Mouse (Mus musculus) forebrain, embryonic 12.5 days (tissue): ENCODE measurements at regions not wholly inside any gene's neighbourhood (a gene's known extent, or its start where the extent isn't known, plus 50 kb on each side); places are given as distances from the start of the nearest gene placed in this dataset.

Experiments
- ATAC-seq: fragments of 200-750 bp; cut with Nextera tagmentation; 2 replicates; pipeline ENCODE4 v1.8.0; 2017; ENCODE audit warnings: moderate TSS enrichment; ENCODE audit not compliant: low FRiP score
- H3K27ac ChIP-seq: fragments of 300-500 bp; sonication (generic); 2 replicates; pipeline ENCODE4 v1.5.1; 2016; ENCODE audit warnings: mild to moderate bottlenecking
- H3K27me3 ChIP-seq: fragments of 300-500 bp; sonication (generic); 2 replicates; pipeline ENCODE4 v1.6.1; 2016; ENCODE audit warnings: mild to moderate bottlenecking
- H3K36me3 ChIP-seq: fragments of 300-500 bp; sonication (generic); replicated peaks from 2 replicates; pipeline ENCODE4 v1.6.1; 2016; ENCODE audit warnings: mild to moderate bottlenecking
- H3K4me1 ChIP-seq: fragments of 300-500 bp; sonication (generic); 2 replicates; pipeline ENCODE4 v1.6.1; 2016
- H3K4me2 ChIP-seq: fragments of 300-500 bp; sonication (generic); 2 replicates; pipeline ENCODE4 v1.6.1; 2016; ENCODE audit warnings: mild to moderate bottlenecking, moderate library complexity
- H3K4me3 ChIP-seq: fragments of 300-500 bp; sonication (generic); replicated peaks from 2 replicates; pipeline ENCODE4 v1.5.1; 2016; ENCODE audit warnings: mild to moderate bottlenecking
- H3K9ac ChIP-seq: fragments of 300-500 bp; sonication (generic); 2 replicates; pipeline ENCODE4 v1.6.1; 2016; ENCODE audit warnings: mild to moderate bottlenecking
- H3K9me3 ChIP-seq: fragments of 300-500 bp; sonication (generic); 2 replicates; pipeline ENCODE4 v1.6.1; 2016
- WGBS: fragments of 180-500 bp; shearing (Covaris S2); methylation state at CpG from one replicate; pipeline ENCODE4 v1.1.7; 2016; 5-methylcytosine and 5-hydroxymethylcytosine counted together

GRCm38 (mm10) chr2:178700825-178701224, 270.5 kb downstream of the Cdh26 start:
- Histone ChIP-seq H3K27me3 (no peaks in the 10 kb centered on the region), H3K9ac (no peak overlapping the region), H3K4me1 (no peaks in the 10 kb centered on the region), H3K27ac (no peak overlapping the region), H3K4me2 (no peak overlapping the region), H3K4me3 (no peak overlapping the region), H3K36me3 (no peaks in the 10 kb centered on the region), H3K9me3 (no peaks in the 10 kb centered on the region)
- WGBS, result 91% methylated on average over 3 of the region's 3 CpGs
- ATAC-seq, result no peak

- no peak overlapping the region for H3K4me2 ChIP-seq
- no peak overlapping the region for H3K4me3 ChIP-seq
- no peaks in the 10 kb centered on the region for H3K36me3 ChIP-seq
- H3K4me1 ChIP-seq, result no peaks in the 10 kb centered on the region
- no peak for ATAC-seq
- H3K27me3 ChIP-seq, result no peaks in the 10 kb centered on the region; the same call in 1 of the 2 replicates
- no peak overlapping the region for H3K27ac ChIP-seq
- no peaks in the 10 kb centered on the region for H3K9me3 ChIP-seq
- WGBS, result 81% methylated on average over 3 of the region's 3 CpGs
- no peak overlapping the region for H3K9ac ChIP-seq
Observed at GRCm38 (mm10) chr2:178704510-178704909, 274.2 kb downstream of the Cdh26 start.

GRCm38 (mm10) chr2:178708649-178709048, 278.3 kb downstream of the Cdh26 start:
- Histone ChIP-seq H3K4me3 (no peak overlapping the region), H3K4me1 (peaks cover 12% of the 10 kb centered on the region), H3K9me3 (no peaks in the 10 kb centered on the region), H3K27ac (no peak overlapping the region), H3K27me3 (peaks cover 10% of the 10 kb centered on the region; the same call in 1 of the 2 replicates), H3K36me3 (no peaks in the 10 kb centered on the region), H3K4me2 (no peak overlapping the region), H3K9ac (no peak overlapping the region)
- no peak for ATAC-seq
- WGBS, result 86% methylated on average over 2 of the region's 2 CpGs

- no peak overlapping the region for H3K9ac ChIP-seq
- no peak overlapping the region for H3K4me3 ChIP-seq
- no peaks in the 10 kb centered on the region for H3K9me3 ChIP-seq
- H3K36me3 ChIP-seq, result no peaks in the 10 kb centered on the region
- no peak for ATAC-seq
- 83% methylated on average over 5 of the region's 5 CpGs for WGBS
- H3K27ac ChIP-seq, result no peak overlapping the region
- H3K4me1 ChIP-seq, result peaks cover 12% of the 10 kb centered on the region
- no peak overlapping the region for H3K4me2 ChIP-seq
- H3K27me3 ChIP-seq, result peaks cover 14% of the 10 kb centered on the region; the same call in 1 of the 2 replicates
Observed at GRCm38 (mm10) chr2:178709192-178709881, 279.0 kb downstream of the Cdh26 start.

- no peak for ATAC-seq
- Histone ChIP-seq H3K36me3 (no peaks in the 10 kb centered on the region), H3K9ac (no peak overlapping the region), H3K9me3 (no peaks in the 10 kb centered on the region), H3K4me3 (no peak overlapping the region), H3K27ac (no peak overlapping the region), H3K27me3 (peaks cover 14% of the 10 kb centered on the region; the same call in 1 of the 2 replicates), H3K4me1 (peaks cover 12% of the 10 kb centered on the region), H3K4me2 (no peak overlapping the region)
- WGBS, result 87% methylated on average over 3 of the region's 3 CpGs
Observed at GRCm38 (mm10) chr2:178710001-178710400, 279.7 kb downstream of the Cdh26 start.

GRCm38 (mm10) chr2:178711587-178712080, 281.3 kb downstream of the Cdh26 start:
- Histone ChIP-seq H3K9me3 (no peaks in the 10 kb centered on the region), H3K4me1 (peaks cover 12% of the 10 kb centered on the region), H3K9ac (no peak overlapping the region; the same call in 1 of the 2 replicates), H3K27me3 (peaks cover 14% of the 10 kb centered on the region; the same call in 1 of the 2 replicates), H3K4me2 (no peak overlapping the region), H3K36me3 (no peaks in the 10 kb centered on the region), H3K4me3 (no peak overlapping the region), H3K27ac (no peak overlapping the region)
- peak; percentile 57; the same call in 1 of the 2 replicates for ATAC-seq
- WGBS, result 22% methylated on average over 5 of the region's 5 CpGs

GRCm38 (mm10) chr2:178712391-178712892, 282.1 kb downstream of the Cdh26 start:
- no peak overlapping the region for H3K4me2 ChIP-seq
- H3K27me3 ChIP-seq, result peaks cover 14% of the 10 kb centered on the region; the same call in 1 of the 2 replicates
- 0 out of 2 replicates have a peak, but pooled peaks have one; percentile 49 for ATAC-seq
- peaks cover 12% of the 10 kb centered on the region for H3K4me1 ChIP-seq
- no peak overlapping the region for H3K9ac ChIP-seq
- no peak overlapping the region for H3K4me3 ChIP-seq
- 46% methylated on average over 9 of the region's 9 CpGs for WGBS
- H3K36me3 ChIP-seq, result no peaks in the 10 kb centered on the region
- no peaks in the 10 kb centered on the region for H3K9me3 ChIP-seq
- H3K27ac ChIP-seq, result no peak overlapping the region

GRCm38 (mm10) chr2:178715500-178716245, 285.3 kb downstream of the Cdh26 start:
- Histone ChIP-seq H3K9ac (no peak overlapping the region), H3K9me3 (no peaks in the 10 kb centered on the region), H3K4me2 (no peak overlapping the region), H3K4me3 (no peak overlapping the region), H3K27me3 (peaks cover 14% of the 10 kb centered on the region; the same call in 1 of the 2 replicates), H3K4me1 (peaks cover 12% of the 10 kb centered on the region), H3K36me3 (no peaks in the 10 kb centered on the region), H3K27ac (no peak overlapping the region)
- 72% methylated on average over 5 of the region's 5 CpGs for WGBS
- no peak for ATAC-seq

GRCm38 (mm10) chr2:178718048-178718447, 287.7 kb downstream of the Cdh26 start:
- Histone ChIP-seq H3K4me2 (no peak overlapping the region), H3K27ac (no peak overlapping the region), H3K36me3 (no peaks in the 10 kb centered on the region), H3K27me3 (peaks cover 10% of the 10 kb centered on the region; the same call in 1 of the 2 replicates), H3K4me1 (no peaks in the 10 kb centered on the region), H3K9me3 (no peaks in the 10 kb centered on the region), H3K9ac (no peak overlapping the region), H3K4me3 (no peak overlapping the region)
- 85% methylated on average over 5 of the region's 5 CpGs for WGBS
- no peak for ATAC-seq

- Histone ChIP-seq H3K9me3 (no peaks in the 10 kb centered on the region), H3K9ac (no peak overlapping the region), H3K27ac (no peak overlapping the region), H3K4me3 (no peak overlapping the region), H3K36me3 (no peaks in the 10 kb centered on the region), H3K27me3 (no peaks in the 10 kb centered on the region; the same call in 1 of the 2 replicates), H3K4me1 (peaks cover 10% of the 10 kb centered on the region), H3K4me2 (no peak overlapping the region)
- no peak for ATAC-seq
- WGBS, result 55% methylated on average over 3 of the region's 3 CpGs
Observed at GRCm38 (mm10) chr2:178723455-178723854, 293.1 kb downstream of the Cdh26 start.

GRCm38 (mm10) chr2:178724228-178724627, 293.9 kb downstream of the Cdh26 start:
- Histone ChIP-seq H3K27ac (no peak overlapping the region), H3K9me3 (no peaks in the 10 kb centered on the region), H3K9ac (no peak overlapping the region), H3K4me1 (peaks cover 18% of the 10 kb centered on the region), H3K36me3 (no peaks in the 10 kb centered on the region), H3K4me3 (no peak overlapping the region), H3K4me2 (no peak overlapping the region), H3K27me3 (no peaks in the 10 kb centered on the region; the same call in 1 of the 2 replicates)
- no peak for ATAC-seq
- 11% methylated on average over 5 of the region's 5 CpGs for WGBS
